Mouse (Mus musculus) megakaryocyte, embryonic 14.5 days (primary cell): ENCODE results near the gene Fam184b.

Experiments used
- FLI1 ChIP-seq: IDR thresholded peaks from 2 replicates; pipeline ENCODE4 v1.6.1; 2012; ENCODE audit warnings: low read length, inconsistent platforms, mixed read lengths
- GATA1 ChIP-seq: IDR thresholded peaks from 3 replicates; pipeline ENCODE4 v1.6.1; 2012; ENCODE audit warnings: mixed read lengths, low read length, inconsistent platforms, borderline replicate concordance

DNA sequence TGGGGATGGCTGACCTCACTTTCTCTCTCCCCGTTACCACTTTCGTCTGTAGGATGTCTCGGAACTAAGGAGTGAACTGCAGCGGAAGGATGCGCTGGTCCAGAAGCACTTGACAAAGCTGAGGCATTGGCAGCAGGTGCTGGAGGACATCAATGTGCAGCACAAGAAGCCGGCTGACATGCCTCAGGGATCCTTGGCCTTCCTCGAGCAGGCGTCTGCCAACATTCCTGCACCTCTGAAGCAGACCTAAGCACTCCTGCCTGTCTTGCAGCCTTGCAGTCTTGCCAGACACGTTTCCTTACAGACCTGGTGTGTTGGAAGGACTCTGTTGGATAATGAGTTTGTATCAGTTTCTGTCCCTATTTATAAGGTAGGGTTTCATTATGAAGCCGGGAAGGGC lies 114.3 kb downstream of the Fam184b start:
- TF ChIP-seq FLI1 = no peak
- no peak for TF ChIP-seq GATA1
